Mouse (Mus musculus) forebrain, embryonic 12.5 days (tissue): ENCODE results near the gene 4930562C15Rik. TPM values are rescaled to one million over a fixed set of nuclear protein-coding genes. Genes with fewer than 3 reads are reported as not detected.

Source experiments
- ATAC-seq: fragments of 200-750 bp; cut with Nextera tagmentation; 2 replicates; pipeline ENCODE4 v1.8.0; 2017; ENCODE audit warnings: moderate TSS enrichment; ENCODE audit not compliant: low FRiP score
- H3K27ac ChIP-seq: fragments of 300-500 bp; sonication (generic); 2 replicates; pipeline ENCODE4 v1.5.1; 2016; ENCODE audit warnings: mild to moderate bottlenecking
- H3K27me3 ChIP-seq: fragments of 300-500 bp; sonication (generic); 2 replicates; pipeline ENCODE4 v1.6.1; 2016; ENCODE audit warnings: mild to moderate bottlenecking
- H3K36me3 ChIP-seq: fragments of 300-500 bp; sonication (generic); replicated peaks from 2 replicates; pipeline ENCODE4 v1.6.1; 2016; ENCODE audit warnings: mild to moderate bottlenecking
- H3K4me1 ChIP-seq: fragments of 300-500 bp; sonication (generic); 2 replicates; pipeline ENCODE4 v1.6.1; 2016
- H3K4me2 ChIP-seq: fragments of 300-500 bp; sonication (generic); 2 replicates; pipeline ENCODE4 v1.6.1; 2016; ENCODE audit warnings: mild to moderate bottlenecking, moderate library complexity
- H3K4me3 ChIP-seq: fragments of 300-500 bp; sonication (generic); replicated peaks from 2 replicates; pipeline ENCODE4 v1.5.1; 2016; ENCODE audit warnings: mild to moderate bottlenecking
- H3K9ac ChIP-seq: fragments of 300-500 bp; sonication (generic); 2 replicates; pipeline ENCODE4 v1.6.1; 2016; ENCODE audit warnings: mild to moderate bottlenecking
- H3K9me3 ChIP-seq: fragments of 300-500 bp; sonication (generic); 2 replicates; pipeline ENCODE4 v1.6.1; 2016
- WGBS: fragments of 180-500 bp; shearing (Covaris S2); methylation state at CpG from one replicate; pipeline ENCODE4 v1.1.7; 2016; 5-methylcytosine and 5-hydroxymethylcytosine counted together
- polyA plus RNA-seq: library from polyadenylated mRNA; unstranded; fragments of >200 nt; fragmentation: Nextera tagmentation; extraction: Ambion mirVana; gene quantifications from 2 replicates; pipeline ENCODE4 v1.2.1, GENCODE M21; 2016

The 4930562C15Rik gene
- polyA plus RNA-seq, 1 experiment from 2014 or later, result 0.54 TPM

- Histone ChIP-seq H3K9ac (no peak overlapping the region), H3K4me3 (no peak overlapping the region), H3K27me3 (no peaks in the 10 kb centered on the region), H3K36me3 (no peaks in the 10 kb centered on the region), H3K4me1 (peaks cover 10% of the 10 kb centered on the region; the same call in 1 of the 2 replicates), H3K9me3 (no peaks in the 10 kb centered on the region), H3K4me2 (no peak overlapping the region), H3K27ac (no peak overlapping the region)
- no peak for ATAC-seq
- 83% methylated on average over 2 of the region's 2 CpGs for WGBS
These were observed 64.5 kb downstream of the 4930562C15Rik start for GRCm38 (mm10) chr16:4899711-4900110.

GRCm38 (mm10) chr16:4901167-4901566 is 66.0 kb downstream of the 4930562C15Rik start:
- H3K4me3 ChIP-seq, result no peak overlapping the region
- no peak overlapping the region for H3K27ac ChIP-seq
- H3K27me3 ChIP-seq, result no peaks in the 10 kb centered on the region
- no peak; the same call in 1 of the 2 replicates for ATAC-seq
- H3K9ac ChIP-seq, result no peak overlapping the region
- no peak overlapping the region for H3K4me2 ChIP-seq
- H3K9me3 ChIP-seq, result no peaks in the 10 kb centered on the region
- peaks cover 10% of the 10 kb centered on the region; the same call in 1 of the 2 replicates for H3K4me1 ChIP-seq
- WGBS, result 54% methylated on average over 7 of the region's 7 CpGs
- no peaks in the 10 kb centered on the region for H3K36me3 ChIP-seq

GRCm38 (mm10) chr16:4902390-4902789 is 67.2 kb downstream of the 4930562C15Rik start:
- peaks cover 10% of the 10 kb centered on the region; the same call in 1 of the 2 replicates for H3K4me1 ChIP-seq
- 80% methylated on average over 2 of the region's 2 CpGs for WGBS
- no peak overlapping the region for H3K4me3 ChIP-seq
- no peak overlapping the region for H3K9ac ChIP-seq
- H3K9me3 ChIP-seq, result no peaks in the 10 kb centered on the region
- no peak overlapping the region for H3K27ac ChIP-seq
- H3K36me3 ChIP-seq, result peaks cover 1% of the 10 kb centered on the region; the same call in 1 of the 2 replicates
- ATAC-seq, result no peak
- H3K4me2 ChIP-seq, result no peak overlapping the region
- H3K27me3 ChIP-seq, result no peaks in the 10 kb centered on the region

- no peak overlapping the region for H3K4me3 ChIP-seq
- H3K36me3 ChIP-seq, result peaks cover 4% of the 10 kb centered on the region; the same call in 1 of the 2 replicates
- peaks cover 10% of the 10 kb centered on the region; the same call in 1 of the 2 replicates for H3K4me1 ChIP-seq
- H3K9me3 ChIP-seq, result no peaks in the 10 kb centered on the region
- no peak overlapping the region for H3K4me2 ChIP-seq
- no peak overlapping the region for H3K9ac ChIP-seq
- no peak for ATAC-seq
- H3K27ac ChIP-seq, result no peak overlapping the region
- 87% methylated on average over 6 of the region's 6 CpGs for WGBS
- H3K27me3 ChIP-seq, result no peaks in the 10 kb centered on the region
These were observed 68.4 kb downstream of the 4930562C15Rik start for GRCm38 (mm10) chr16:4903491-4904102.

- Histone ChIP-seq H3K27me3 (no peaks in the 10 kb centered on the region), H3K4me2 (no peak overlapping the region), H3K4me3 (no peak overlapping the region), H3K36me3 (peaks cover 16% of the 10 kb centered on the region), H3K9me3 (no peaks in the 10 kb centered on the region), H3K4me1 (peaks cover 7% of the 10 kb centered on the region; the same call in 1 of the 2 replicates), H3K27ac (no peak overlapping the region), H3K9ac (no peak overlapping the region)
- 89% methylated on average over 3 of the region's 3 CpGs for WGBS
- no peak for ATAC-seq
These were observed 69.7 kb downstream of the 4930562C15Rik start for GRCm38 (mm10) chr16:4904878-4905277.

GRCm38 (mm10) chr16:4905591-4905990 is 70.4 kb downstream of the 4930562C15Rik start:
- H3K4me3 ChIP-seq, result no peak overlapping the region
- 72% methylated on average over 1 of the region's 1 CpGs for WGBS
- ATAC-seq, result no peak
- no peaks in the 10 kb centered on the region for H3K27me3 ChIP-seq
- peaks cover 7% of the 10 kb centered on the region; the same call in 1 of the 2 replicates for H3K4me1 ChIP-seq
- no peak overlapping the region for H3K27ac ChIP-seq
- no peak overlapping the region for H3K4me2 ChIP-seq
- no peaks in the 10 kb centered on the region for H3K9me3 ChIP-seq
- peaks cover 22% of the 10 kb centered on the region for H3K36me3 ChIP-seq
- no peak overlapping the region for H3K9ac ChIP-seq

- no peak overlapping the region for H3K4me2 ChIP-seq
- H3K9me3 ChIP-seq, result no peaks in the 10 kb centered on the region
- no peak overlapping the region for H3K27ac ChIP-seq
- no peak for ATAC-seq
- no peaks in the 10 kb centered on the region for H3K4me1 ChIP-seq
- no peak overlapping the region for H3K4me3 ChIP-seq
- peaks cover 32% of the 10 kb centered on the region for H3K36me3 ChIP-seq
- H3K9ac ChIP-seq, result no peak overlapping the region
- H3K27me3 ChIP-seq, result no peaks in the 10 kb centered on the region
These were observed 71.3 kb downstream of the 4930562C15Rik start for GRCm38 (mm10) chr16:4906559-4906958.

GRCm38 (mm10) chr16:4907386-4907785 is 72.2 kb downstream of the 4930562C15Rik start:
- Histone ChIP-seq H3K4me2 (no peak overlapping the region), H3K27me3 (no peaks in the 10 kb centered on the region), H3K9me3 (no peaks in the 10 kb centered on the region), H3K9ac (no peak overlapping the region), H3K27ac (no peak overlapping the region), H3K4me1 (no peaks in the 10 kb centered on the region), H3K4me3 (no peak overlapping the region), H3K36me3 (peaks cover 40% of the 10 kb centered on the region)
- no peak for ATAC-seq
- 86% methylated on average over 2 of the region's 2 CpGs for WGBS

- WGBS, result 53% methylated on average over 5 of the region's 5 CpGs
- no peaks in the 10 kb centered on the region for H3K4me1 ChIP-seq
- H3K36me3 ChIP-seq, result peaks cover 45% of the 10 kb centered on the region
- H3K27ac ChIP-seq, result no peak overlapping the region
- no peak for ATAC-seq
- no peaks in the 10 kb centered on the region for H3K27me3 ChIP-seq
- H3K9me3 ChIP-seq, result no peaks in the 10 kb centered on the region
- no peak overlapping the region for H3K4me3 ChIP-seq
- no peak overlapping the region for H3K9ac ChIP-seq
- no peak overlapping the region for H3K4me2 ChIP-seq
These were observed 72.8 kb downstream of the 4930562C15Rik start for GRCm38 (mm10) chr16:4907972-4908371.

- Histone ChIP-seq H3K9ac (no peak overlapping the region), H3K27ac (no peak overlapping the region), H3K4me3 (no peak overlapping the region), H3K4me1 (peaks cover 3% of the 10 kb centered on the region; the same call in 1 of the 2 replicates), H3K36me3 (peaks cover 45% of the 10 kb centered on the region), H3K4me2 (no peak overlapping the region), H3K9me3 (no peaks in the 10 kb centered on the region), H3K27me3 (no peaks in the 10 kb centered on the region)
- ATAC-seq, result no peak
- WGBS, result 95% methylated on average over 2 of the region's 2 CpGs
These were observed 74.5 kb downstream of the 4930562C15Rik start for GRCm38 (mm10) chr16:4909745-4910144.

GRCm38 (mm10) chr16:4910758-4911157 is 75.5 kb downstream of the 4930562C15Rik start:
- 96% methylated on average over 8 of the region's 8 CpGs for WGBS
- ATAC-seq, result no peak
- Histone ChIP-seq H3K9ac (no peak overlapping the region), H3K27ac (no peak overlapping the region), H3K36me3 (peaks cover 52% of the 10 kb centered on the region), H3K9me3 (no peaks in the 10 kb centered on the region), H3K4me2 (no peak overlapping the region), H3K4me1 (peaks cover 3% of the 10 kb centered on the region; the same call in 1 of the 2 replicates), H3K4me3 (no peak overlapping the region), H3K27me3 (no peaks in the 10 kb centered on the region)

- WGBS, result 79% methylated on average over 10 of the region's 10 CpGs
- ATAC-seq, result no peak
- Histone ChIP-seq H3K4me2 (no peak overlapping the region), H3K27ac (no peak overlapping the region), H3K9ac (no peak overlapping the region), H3K9me3 (no peaks in the 10 kb centered on the region), H3K36me3 (peaks cover 64% of the 10 kb centered on the region), H3K4me1 (peaks cover 3% of the 10 kb centered on the region; the same call in 1 of the 2 replicates), H3K27me3 (no peaks in the 10 kb centered on the region), H3K4me3 (no peak overlapping the region)
These were observed 76.9 kb downstream of the 4930562C15Rik start for GRCm38 (mm10) chr16:4912074-4912648.
